Mouse (Mus musculus) adrenal gland, postnatal 4 days (tissue): ENCODE results near the gene Plcb4. TPM values are rescaled to one million over a fixed set of nuclear protein-coding genes. Genes with fewer than 3 reads are reported as not detected.
"Not testable (repeated sequence)": the region's sequence is repeated elsewhere in the genome, so short reads cannot be mapped to it uniquely, and the experiment has no call there.

Experiments used
- DNase-seq, 2 experiments: peaks; one replicate each; pipeline ENCODE4 v3.0.0; 2021 to 2022; ENCODE audit warnings: low spot score in 2 of 2, mixed read lengths in 2 of 2
- total RNA-seq, 2 experiments: library from RNA; stranded (reverse); gene quantifications; 2 replicates each; pipeline ENCODE4 v1.2.3; 2021

The Plcb4 gene
- total RNA-seq, 2 experiments from 2014 or later: 55.1 to 60.8 TPM

DNA sequence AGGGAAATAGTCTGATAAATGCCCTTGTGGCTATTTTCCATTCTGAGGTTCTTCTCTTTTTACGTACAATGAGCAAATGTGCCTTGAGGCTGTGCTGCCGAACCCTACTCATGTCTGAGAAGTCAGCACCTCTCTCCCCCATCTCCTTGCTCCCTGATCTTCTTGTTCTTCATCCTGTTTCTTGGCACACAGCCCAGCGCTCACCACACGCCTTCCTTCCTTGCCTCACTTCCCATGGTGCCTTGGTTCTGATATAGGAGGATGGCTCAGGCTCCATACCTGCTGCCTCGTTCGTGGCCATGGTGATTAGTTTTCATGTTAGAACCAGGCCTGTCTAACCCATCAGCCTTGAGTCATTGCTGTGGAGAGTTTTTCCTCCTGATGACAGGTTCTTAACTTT lies 277.6 kb downstream of the Plcb4 start:
- DNase-seq: no peak

GRCm38 (mm10) chr2:135937646-135938045 lies 278.8 kb downstream of the Plcb4 start:
- DNase-seq: no peak

DNA sequence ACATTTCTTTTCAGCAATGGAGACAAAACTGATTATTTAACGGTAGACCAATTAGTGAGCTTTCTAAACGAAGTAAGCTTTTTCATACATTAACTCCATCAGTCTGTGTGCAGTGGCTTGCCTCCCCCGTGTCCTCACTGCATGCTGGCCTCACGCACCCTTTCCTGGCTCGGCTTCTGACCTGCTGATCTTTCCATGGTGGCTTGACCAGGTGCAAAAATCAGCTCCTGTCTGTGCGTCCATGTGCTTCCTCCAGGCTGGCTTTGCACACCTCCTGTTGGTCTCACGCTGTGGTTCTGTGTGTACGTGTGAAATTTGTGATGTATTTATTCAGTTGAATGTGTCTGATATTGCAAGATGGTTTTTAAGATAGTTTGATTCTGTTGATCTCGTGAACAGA lies 281.1 kb downstream of the Plcb4 start:
- no peak for DNase-seq

GRCm38 (mm10) chr2:135947839-135948238 lies 289.0 kb downstream of the Plcb4 start:
- no peak for DNase-seq

- no peak for DNase-seq
Measured at GRCm38 (mm10) chr2:135954760-135955548, 296.1 kb downstream of the Plcb4 start.

- no peak for DNase-seq
Measured at GRCm38 (mm10) chr2:135955796-135956195, 297.0 kb downstream of the Plcb4 start.

- peak in 1 of 2 experiments; percentile 24 for DNase-seq
Measured at GRCm38 (mm10) chr2:135957689-135958088, 298.9 kb downstream of the Plcb4 start.

DNA sequence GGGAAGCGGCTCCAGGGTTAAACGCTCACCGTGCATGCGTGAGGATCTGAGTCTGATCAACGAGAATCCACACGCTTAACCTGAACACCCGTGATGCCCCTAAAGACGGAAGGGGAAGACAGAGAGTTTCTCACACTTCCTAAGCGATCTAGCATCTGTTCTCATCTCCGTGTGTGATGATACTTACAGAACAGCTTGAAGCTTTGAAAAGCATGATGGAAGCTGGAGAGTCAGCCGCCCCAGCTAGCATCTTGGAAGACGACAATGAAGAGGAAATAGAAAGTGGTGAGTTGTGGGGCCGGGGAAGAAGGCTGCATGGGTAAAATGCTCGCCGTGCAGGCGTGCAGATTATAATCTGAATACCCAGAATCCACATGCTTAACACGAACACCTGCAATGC lies 299.6 kb downstream of the Plcb4 start:
- no peak for DNase-seq

DNA sequence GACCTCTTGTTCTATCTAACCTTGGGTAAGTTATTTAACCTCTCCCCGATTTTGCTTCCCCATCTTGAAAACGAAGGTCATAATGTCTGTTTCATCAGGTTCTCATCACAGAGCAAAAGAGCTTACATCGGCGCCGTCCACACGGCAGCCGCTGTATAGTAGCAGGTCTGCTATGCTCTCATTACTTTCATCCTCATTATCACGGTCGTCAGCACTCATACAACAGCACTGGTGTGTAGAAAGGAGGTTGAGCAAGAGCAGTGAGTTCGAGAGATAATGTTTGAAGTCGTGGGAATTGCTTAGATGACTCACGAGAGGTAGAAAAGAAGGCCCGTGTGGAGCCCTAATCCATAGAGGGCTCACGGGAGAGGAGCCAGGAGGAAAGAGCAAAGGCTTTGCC lies 304.3 kb downstream of the Plcb4 start:
- DNase-seq: no peak

- DNase-seq: no peak
Measured at GRCm38 (mm10) chr2:135966871-135967557, 308.2 kb downstream of the Plcb4 start.

GRCm38 (mm10) chr2:135968159-135968558 lies 309.3 kb downstream of the Plcb4 start:
- DNase-seq: no peak

GRCm38 (mm10) chr2:135970902-135971301 lies 312.1 kb downstream of the Plcb4 start:
- no peak for DNase-seq

DNA sequence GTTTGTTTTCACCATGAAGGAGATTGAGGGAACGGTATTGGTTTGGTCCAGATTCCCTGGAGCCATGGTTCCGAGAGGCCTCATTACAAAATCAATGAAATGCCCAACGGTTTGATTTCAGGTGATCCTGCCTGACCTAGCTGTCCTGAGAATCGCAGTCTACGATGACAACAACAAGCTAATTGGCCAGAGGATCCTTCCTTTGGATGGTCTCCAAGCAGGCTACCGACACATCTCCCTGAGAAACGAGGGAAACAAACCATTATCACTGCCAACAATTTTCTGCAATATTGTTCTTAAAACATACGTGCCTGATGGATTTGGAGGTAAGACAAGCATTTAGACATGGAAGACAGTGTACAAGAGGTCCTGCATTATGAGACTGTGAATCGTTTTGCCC lies 317.2 kb downstream of the Plcb4 start:
- no peak for DNase-seq

DNA sequence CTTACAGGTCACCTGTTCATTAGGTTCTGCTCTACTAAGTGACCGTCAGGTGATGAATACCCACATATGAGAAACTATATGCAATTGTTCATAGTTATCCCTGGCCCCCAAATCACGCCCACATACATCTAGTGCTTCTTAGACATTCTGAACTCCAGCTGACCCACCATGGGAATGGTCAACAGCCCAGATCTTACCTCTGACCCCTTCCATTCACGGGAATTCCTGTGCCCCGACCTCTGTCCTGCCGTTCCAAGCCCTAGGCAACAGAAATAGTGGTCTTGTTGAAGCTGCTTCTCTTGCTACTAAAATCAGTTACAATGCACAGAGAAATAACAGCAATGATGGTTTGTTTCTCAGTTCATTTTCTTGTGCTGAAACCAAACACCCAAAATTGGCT lies 320.0 kb downstream of the Plcb4 start:
- DNase-seq: no peak

DNA sequence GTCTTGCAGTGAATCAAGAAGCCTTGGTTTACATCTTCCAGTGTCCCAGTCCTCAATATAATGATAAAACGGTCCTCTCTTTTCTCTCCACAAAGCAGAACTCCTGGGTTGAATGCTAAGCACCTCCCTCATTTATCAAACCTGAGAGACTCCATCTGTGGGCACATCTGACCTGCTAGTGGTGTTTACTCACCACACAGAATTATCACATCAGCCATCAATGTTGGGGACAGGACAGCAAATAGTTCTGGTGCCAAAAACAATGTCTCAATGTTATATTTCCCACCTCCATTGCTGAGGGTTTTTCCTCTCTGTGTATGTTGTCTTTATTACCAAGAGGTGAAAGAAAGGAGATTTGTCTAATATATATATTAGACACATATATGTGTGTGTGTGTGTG lies 321.6 kb downstream of the Plcb4 start:
- no peak for DNase-seq

- no peak for DNase-seq
Measured at GRCm38 (mm10) chr2:135983972-135984371, 325.2 kb downstream of the Plcb4 start.

- no peak for DNase-seq
Measured at GRCm38 (mm10) chr2:135985536-135986265, 326.9 kb downstream of the Plcb4 start.

GRCm38 (mm10) chr2:135988475-135988874 lies 329.7 kb downstream of the Plcb4 start:
- DNase-seq: not testable (repeated sequence)

GRCm38 (mm10) chr2:135990686-135991085 lies 331.9 kb downstream of the Plcb4 start:
- not testable (repeated sequence) for DNase-seq

GRCm38 (mm10) chr2:135993314-135993713 lies 334.5 kb downstream of the Plcb4 start:
- no peak for DNase-seq

DNA sequence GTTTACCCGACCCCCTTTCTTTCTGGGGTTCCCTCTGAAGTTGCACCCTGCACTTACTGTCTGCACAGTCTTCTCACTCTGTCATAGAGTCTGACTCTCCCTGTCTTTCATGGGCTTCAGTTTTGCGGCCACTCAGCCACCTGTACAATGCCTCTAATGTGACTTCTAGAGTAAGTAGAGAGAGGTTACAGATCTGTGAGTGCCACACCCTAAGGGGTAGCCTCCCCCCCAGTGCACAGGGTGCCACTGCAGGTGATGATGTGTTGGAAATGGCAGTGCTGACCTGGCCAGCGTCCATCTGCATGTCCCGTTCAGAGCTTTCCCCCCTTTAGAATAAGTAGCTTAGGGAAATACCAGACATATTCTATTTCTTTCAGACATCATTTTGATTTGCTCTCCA lies 336.4 kb downstream of the Plcb4 start:
- DNase-seq: no peak

DNA sequence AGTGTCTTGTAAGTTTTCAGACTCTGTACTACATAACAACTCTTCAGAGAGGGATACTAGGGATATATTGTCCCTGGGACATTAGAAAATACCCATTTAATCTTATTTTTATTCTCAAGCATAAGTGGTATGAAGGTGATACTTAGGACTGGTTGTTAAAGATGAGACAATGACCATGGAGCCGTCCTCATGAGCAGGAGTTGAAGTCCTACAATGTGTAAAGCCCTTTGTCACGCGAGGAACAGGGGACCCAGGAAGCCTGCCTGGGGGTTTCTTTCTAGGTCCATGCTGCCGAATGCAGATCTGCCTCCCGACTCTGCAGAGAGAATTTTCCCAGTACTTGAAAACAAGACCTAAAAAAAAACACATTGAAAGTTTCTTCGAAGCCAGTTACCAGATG lies 338.1 kb downstream of the Plcb4 start:
- no peak for DNase-seq
